Mouse (Mus musculus): ENCODE results near the gene Prss27. TPM values are rescaled to one million over a fixed set of nuclear protein-coding genes. Genes with fewer than 3 reads are reported as not detected.

Gene Prss27
- polyA plus RNA-seq, 1 experiment from 2014 or later, result 0.26 TPM

GRCm38 (mm10) chr17:24006930-24007329 lies 31.0 kb upstream of the Prss27 start:
- ATAC-seq, result no peak
- no peaks in the 10 kb centered on the region for H3K27me3 ChIP-seq
- H3K4me2 ChIP-seq, result no peak overlapping the region
- no peak overlapping the region for H3K4me3 ChIP-seq
- H3K4me1 ChIP-seq, result no peaks in the 10 kb centered on the region
- no peaks in the 10 kb centered on the region for H3K36me3 ChIP-seq (ENCODE audit: poor library complexity, severe bottlenecking)
- WGBS, result 49% methylated on average over 2 of the region's 2 CpGs
- H3K27ac ChIP-seq, result no peak overlapping the region
- no peak overlapping the region for H3K9ac ChIP-seq
- H3K9me3 ChIP-seq (replicated peaks), result no peaks in the 10 kb centered on the region

GRCm38 (mm10) chr17:24007391-24007790 lies 30.6 kb upstream of the Prss27 start:
- Histone ChIP-seq H3K27me3 (no peaks in the 10 kb centered on the region), H3K4me2 (no peak overlapping the region), H3K4me1 (no peaks in the 10 kb centered on the region), H3K36me3 (ENCODE audit: poor library complexity, severe bottlenecking) (no peaks in the 10 kb centered on the region), H3K9me3 (replicated peaks) (no peaks in the 10 kb centered on the region), H3K27ac (no peak overlapping the region), H3K9ac (no peak overlapping the region), H3K4me3 (no peak overlapping the region)
- 79% methylated on average over 1 of the region's 1 CpGs for WGBS
- ATAC-seq, result no peak

GRCm38 (mm10) chr17:24008105-24008504 lies 29.8 kb upstream of the Prss27 start:
- Histone ChIP-seq H3K9me3 (replicated peaks) (no peaks in the 10 kb centered on the region), H3K27ac (no peak overlapping the region), H3K4me1 (no peaks in the 10 kb centered on the region), H3K36me3 (ENCODE audit: poor library complexity, severe bottlenecking) (no peaks in the 10 kb centered on the region), H3K4me3 (no peak overlapping the region), H3K9ac (no peak overlapping the region), H3K27me3 (no peaks in the 10 kb centered on the region), H3K4me2 (no peak overlapping the region)
- 75% methylated on average over 4 of the region's 4 CpGs for whole genome bisulfite sequencing
- ATAC-seq, result no peak

GRCm38 (mm10) chr17:24009617-24010016 lies 28.3 kb upstream of the Prss27 start:
- no peaks in the 10 kb centered on the region for H3K36me3 ChIP-seq (ENCODE audit: poor library complexity, severe bottlenecking)
- no peak overlapping the region for H3K27ac ChIP-seq
- H3K4me1 ChIP-seq, result no peaks in the 10 kb centered on the region
- H3K4me2 ChIP-seq, result no peak overlapping the region
- 46% methylated on average over 5 of the region's 5 CpGs for WGBS
- ATAC-seq, result no peak
- H3K9ac ChIP-seq, result no peak overlapping the region
- no peak overlapping the region for H3K4me3 ChIP-seq
- no peaks in the 10 kb centered on the region for H3K9me3 ChIP-seq (replicated peaks)
- no peaks in the 10 kb centered on the region for H3K27me3 ChIP-seq

GRCm38 (mm10) chr17:24012921-24013320 lies 25.0 kb upstream of the Prss27 start:
- Histone ChIP-seq H3K4me3 (no peak overlapping the region), H3K36me3 (ENCODE audit: poor library complexity, severe bottlenecking) (no peaks in the 10 kb centered on the region), H3K4me1 (no peaks in the 10 kb centered on the region), H3K27ac (no peak overlapping the region), H3K4me2 (no peak overlapping the region), H3K27me3 (no peaks in the 10 kb centered on the region), H3K9ac (no peak overlapping the region), H3K9me3 (replicated peaks) (no peaks in the 10 kb centered on the region)
- no peak for ATAC-seq
- WGBS, result 78% methylated on average over 2 of the region's 2 CpGs

GRCm38 (mm10) chr17:24014433-24014965 lies 23.4 kb upstream of the Prss27 start:
- H3K36me3 ChIP-seq (ENCODE audit: poor library complexity, severe bottlenecking), result no peaks in the 10 kb centered on the region

GRCm38 (mm10) chr17:24015727-24016126 lies 22.2 kb upstream of the Prss27 start:
- Histone ChIP-seq H3K9ac (no peak overlapping the region), H3K27ac (no peak overlapping the region), H3K4me2 (no peak overlapping the region), H3K4me3 (no peak overlapping the region), H3K36me3 (ENCODE audit: poor library complexity, severe bottlenecking) (no peaks in the 10 kb centered on the region), H3K9me3 (replicated peaks) (no peaks in the 10 kb centered on the region), H3K27me3 (no peaks in the 10 kb centered on the region), H3K4me1 (no peaks in the 10 kb centered on the region)
- no peak for ATAC-seq
- 33% methylated on average over 14 of the region's 14 CpGs for WGBS

More at GRCm38 (mm10) chr17:24014433-24014965, 23.4 kb upstream of the Prss27 start:
- H3K9me3 ChIP-seq (replicated peaks), result no peaks in the 10 kb centered on the region
- no peak overlapping the region for H3K4me3 ChIP-seq
- H3K9ac ChIP-seq, result no peak overlapping the region
- no peaks in the 10 kb centered on the region for H3K4me1 ChIP-seq
- no peak overlapping the region for H3K27ac ChIP-seq
- no peak overlapping the region for H3K4me2 ChIP-seq
- ATAC-seq, result no peak
- WGBS, result 85% methylated on average over 5 of the region's 5 CpGs
- H3K27me3 ChIP-seq, result no peaks in the 10 kb centered on the region

GRCm38 (mm10) chr17:24020696-24021095 lies 17.2 kb upstream of the Prss27 start:
- 89% methylated on average over 6 of the region's 6 CpGs for WGBS

GRCm38 (mm10) chr17:24021375-24022199 lies 16.4 kb upstream of the Prss27 start:
- 78% methylated on average over 5 of the region's 5 CpGs for WGBS
- Histone ChIP-seq H3K4me3 (no peak overlapping the region), H3K4me2 (no peak overlapping the region), H3K27ac (no peak overlapping the region), H3K9ac (no peak overlapping the region), H3K9me3 (replicated peaks) (no peaks in the 10 kb centered on the region), H3K4me1 (no peaks in the 10 kb centered on the region), H3K36me3 (ENCODE audit: poor library complexity, severe bottlenecking) (no peaks in the 10 kb centered on the region), H3K27me3 (no peaks in the 10 kb centered on the region)
- ATAC-seq, result no peak

More at GRCm38 (mm10) chr17:24020696-24021095, 17.2 kb upstream of the Prss27 start:
- Histone ChIP-seq H3K4me2 (no peak overlapping the region), H3K4me3 (no peak overlapping the region), H3K4me1 (no peaks in the 10 kb centered on the region), H3K9me3 (replicated peaks) (no peaks in the 10 kb centered on the region), H3K36me3 (ENCODE audit: poor library complexity, severe bottlenecking) (no peaks in the 10 kb centered on the region), H3K9ac (no peak overlapping the region), H3K27ac (no peak overlapping the region), H3K27me3 (no peaks in the 10 kb centered on the region)
- ATAC-seq, result no peak

- Histone ChIP-seq H3K4me3 (no peak overlapping the region), H3K4me1 (no peaks in the 10 kb centered on the region), H3K4me2 (no peak overlapping the region), H3K9ac (no peak overlapping the region), H3K36me3 (ENCODE audit: poor library complexity, severe bottlenecking) (no peaks in the 10 kb centered on the region), H3K27ac (no peak overlapping the region), H3K27me3 (no peaks in the 10 kb centered on the region), H3K9me3 (replicated peaks) (no peaks in the 10 kb centered on the region)
- no peak for ATAC-seq
- WGBS, result 85% methylated on average over 7 of the region's 7 CpGs
Observed at GRCm38 (mm10) chr17:24029477-24029876, 8.5 kb upstream of the Prss27 start.

GRCm38 (mm10) chr17:24030551-24030950 lies 7.4 kb upstream of the Prss27 start:
- H3K27ac ChIP-seq, result no peak overlapping the region
- H3K36me3 ChIP-seq (ENCODE audit: poor library complexity, severe bottlenecking), result no peaks in the 10 kb centered on the region
- no peaks in the 10 kb centered on the region for H3K4me1 ChIP-seq
- no peak overlapping the region for H3K4me3 ChIP-seq
- ATAC-seq, result no peak
- no peaks in the 10 kb centered on the region for H3K27me3 ChIP-seq
- no peaks in the 10 kb centered on the region for H3K9me3 ChIP-seq (replicated peaks)
- H3K9ac ChIP-seq, result no peak overlapping the region
- no peak overlapping the region for H3K4me2 ChIP-seq
- 84% methylated on average over 7 of the region's 22 CpGs for WGBS

GRCm38 (mm10) chr17:24035087-24035486 lies 2.9 kb upstream of the Prss27 start:
- no peak overlapping the region for H3K4me3 ChIP-seq
- no peaks in the 10 kb centered on the region for H3K4me1 ChIP-seq
- no peak for ATAC-seq
- H3K36me3 ChIP-seq (ENCODE audit: poor library complexity, severe bottlenecking), result no peaks in the 10 kb centered on the region
- no peak overlapping the region for H3K9ac ChIP-seq
- 89% methylated on average over 7 of the region's 7 CpGs for WGBS
- H3K27me3 ChIP-seq, result no peaks in the 10 kb centered on the region
- no peaks in the 10 kb centered on the region for H3K9me3 ChIP-seq (replicated peaks)
- H3K4me2 ChIP-seq, result no peak overlapping the region
- no peak overlapping the region for H3K27ac ChIP-seq
